Mouse (Mus musculus) C2C12 (cell line): Measurements from ENCODE around the gene Zp3r. TPM values are rescaled to one million over a fixed set of nuclear protein-coding genes. Genes with fewer than 3 reads are reported as not detected.

Experiments used
- H3K27me3 ChIP-seq: one replicate; pipeline ENCODE4 v1.6.1; 2011; ENCODE audit not compliant: control insufficient read depth, insufficient read depth, insufficient read length
- H3K36me3 ChIP-seq: one replicate; pipeline ENCODE4 v1.6.1; 2011; ENCODE audit not compliant: control insufficient read depth, insufficient read depth
- H3K4me3 ChIP-seq: one replicate; pipeline ENCODE4 v1.5.1; 2011; ENCODE audit warnings: mild to moderate bottlenecking, control low read depth; ENCODE audit not compliant: poor library complexity, insufficient read depth, severe bottlenecking
- H3K79me2 ChIP-seq: one replicate; pipeline ENCODE4 v1.6.1; 2011; ENCODE audit not compliant: control insufficient read depth, insufficient read depth
- H3K79me3 ChIP-seq: one replicate; pipeline ENCODE4 v1.6.1; 2011; ENCODE audit warnings: low read depth, control low read depth
- H3ac ChIP-seq: one replicate; pipeline ENCODE3; 2011; ENCODE audit warnings: low read depth; ENCODE audit not compliant: control insufficient read depth, insufficient read length
- CEBPB ChIP-seq: IDR thresholded peaks from one replicate; pipeline ENCODE4 v1.6.1; 2011; ENCODE audit warnings: low read depth, mild to moderate bottlenecking, control low read depth, moderate library complexity
- CTCF ChIP-seq: IDR thresholded peaks from one replicate; pipeline ENCODE4 v1.5.1; 2011; ENCODE audit not compliant: control insufficient read depth, insufficient read depth, insufficient read length
- FOSL1 ChIP-seq: IDR thresholded peaks from one replicate; pipeline ENCODE4 v1.8.0; 2011; ENCODE audit warnings: mild to moderate bottlenecking, low read length; ENCODE audit not compliant: poor library complexity, insufficient read depth, severe bottlenecking
- MAX ChIP-seq: IDR thresholded peaks from one replicate; pipeline ENCODE4 v1.6.1; 2011; ENCODE audit warnings: mild to moderate bottlenecking, control low read depth
- MYOD1 ChIP-seq: IDR thresholded peaks from one replicate; pipeline ENCODE4 v1.6.1; 2011; ENCODE audit warnings: low read depth; ENCODE audit not compliant: control insufficient read depth, insufficient read length
- MYOG ChIP-seq: IDR thresholded peaks from one replicate; pipeline ENCODE4 v1.6.1; 2011; ENCODE audit not compliant: control insufficient read depth, insufficient read length; ENCODE audit errors: extremely low read depth
- USF1 ChIP-seq: IDR thresholded peaks from one replicate; pipeline ENCODE4 v1.6.1; 2011; ENCODE audit warnings: low read depth, mild to moderate bottlenecking, control low read depth, moderate library complexity
- polyA plus RNA-seq: library from polyadenylated mRNA; unstranded; fragments of >200 nt; fragmentation: generic; extraction: Trizol; gene quantifications from one replicate; pipeline ENCODE4 v1.2.1, GENCODE M21; 2012; ENCODE audit warnings: missing spikeins

The Zp3r gene
- polyA plus RNA-seq, 1 experiment = not detected

DNA sequence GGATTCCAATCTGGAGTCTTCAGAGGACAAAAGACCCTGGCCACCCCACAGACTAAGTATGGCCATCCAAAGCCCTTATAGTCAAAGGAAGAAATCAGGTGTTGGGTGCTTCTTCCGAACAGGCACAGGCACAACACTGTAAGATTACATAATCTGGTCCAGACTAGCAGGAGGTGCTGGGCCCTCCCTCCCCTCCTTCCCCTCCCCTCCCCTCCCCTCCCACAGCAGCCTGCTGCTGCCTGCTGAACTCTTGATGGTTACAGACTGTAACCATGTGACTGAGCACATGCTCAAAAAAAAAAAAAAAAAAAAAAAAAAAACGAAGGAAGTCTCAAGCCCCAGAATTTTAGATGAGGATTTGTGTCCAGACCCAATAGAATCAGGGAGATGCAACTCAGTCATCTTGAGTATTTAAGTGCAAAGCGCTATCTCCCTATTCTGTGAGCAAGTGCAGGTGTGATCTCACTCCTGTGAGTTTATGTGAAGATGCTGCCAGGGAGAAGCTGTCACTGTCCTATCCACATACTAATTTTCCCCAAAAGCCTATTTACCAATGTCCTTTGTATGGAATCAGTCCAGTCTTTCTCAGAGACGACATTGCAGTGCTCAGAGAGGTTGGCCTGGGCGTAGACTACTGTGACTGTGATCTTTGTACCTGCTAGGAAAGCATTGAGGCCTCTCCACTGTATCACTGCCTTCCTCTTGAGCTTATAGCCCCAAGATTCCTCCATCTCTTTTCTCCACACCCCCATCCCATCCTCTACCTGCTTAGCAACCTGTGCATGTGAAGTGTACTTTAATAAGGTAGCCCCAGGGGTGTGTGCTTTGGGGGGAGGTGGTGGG is 77.8 kb downstream of the Zp3r start:
- TF ChIP-seq MYOG (no peak), FOSL1 (no peak), CEBPB (no peak), CTCF (no peak), MYOD1 (no peak), USF1 (no peak), MAX (no peak)
- Histone ChIP-seq H3ac (no peak overlapping the region), H3K79me3 (no peaks in the 10 kb centered on the region), H3K79me2 (no peaks in the 10 kb centered on the region), H3K4me3 (no peak overlapping the region), H3K27me3 (no peaks in the 10 kb centered on the region), H3K36me3 (no peaks in the 10 kb centered on the region)

- Histone ChIP-seq H3K79me2 (no peaks in the 10 kb centered on the region), H3K4me3 (no peak overlapping the region), H3K79me3 (no peaks in the 10 kb centered on the region), H3ac (no peak overlapping the region), H3K27me3 (no peaks in the 10 kb centered on the region), H3K36me3 (no peaks in the 10 kb centered on the region)
- no peak for TF ChIP-seq MAX
- no peak for TF ChIP-seq MYOD1
- TF ChIP-seq CEBPB = no peak
- no peak for TF ChIP-seq USF1
- no peak for TF ChIP-seq MYOG
- no peak for TF ChIP-seq CTCF
- TF ChIP-seq FOSL1 = no peak
Observed at GRCm38 (mm10) chr1:130550242-130551167, 78.9 kb downstream of the Zp3r start.

- Histone ChIP-seq H3K4me3 (no peak overlapping the region), H3K36me3 (no peaks in the 10 kb centered on the region), H3K79me3 (no peaks in the 10 kb centered on the region), H3ac (no peak overlapping the region), H3K79me2 (no peaks in the 10 kb centered on the region), H3K27me3 (no peaks in the 10 kb centered on the region)
- TF ChIP-seq MYOG = no peak
- TF ChIP-seq USF1 = no peak
- no peak for TF ChIP-seq CTCF
- TF ChIP-seq CEBPB = no peak
- TF ChIP-seq MYOD1 = no peak
- TF ChIP-seq MAX = no peak
- no peak for TF ChIP-seq FOSL1
Observed at GRCm38 (mm10) chr1:130549698-130550097, 79.7 kb downstream of the Zp3r start.

GRCm38 (mm10) chr1:130549160-130549559 is 80.3 kb downstream of the Zp3r start:
- Histone ChIP-seq H3K79me2 (no peaks in the 10 kb centered on the region), H3K4me3 (no peak overlapping the region)

GRCm38 (mm10) chr1:130547674-130548429 is 81.6 kb downstream of the Zp3r start:
- Histone ChIP-seq H3K27me3 (no peaks in the 10 kb centered on the region), H3K36me3 (no peaks in the 10 kb centered on the region), H3ac (no peak overlapping the region), H3K4me3 (no peak overlapping the region), H3K79me3 (no peaks in the 10 kb centered on the region), H3K79me2 (no peaks in the 10 kb centered on the region)
- no peak for TF ChIP-seq FOSL1
- no peak for TF ChIP-seq CEBPB
- TF ChIP-seq CTCF = peak; percentile 58

More at GRCm38 (mm10) chr1:130549160-130549559, 80.3 kb downstream of the Zp3r start:
- no peaks in the 10 kb centered on the region for H3K36me3 ChIP-seq
- H3K27me3 ChIP-seq = no peaks in the 10 kb centered on the region
- no peak overlapping the region for H3ac ChIP-seq
- TF ChIP-seq CEBPB = no peak
- TF ChIP-seq MYOD1 = no peak
- TF ChIP-seq MYOG = no peak
- no peak for TF ChIP-seq FOSL1
- TF ChIP-seq USF1 = no peak
- TF ChIP-seq CTCF = no peak
- TF ChIP-seq MAX = no peak
- H3K79me3 ChIP-seq = no peaks in the 10 kb centered on the region

Other genes starting within 250 kb of the Zp3r start
- gene Cd55b, start 206.6 kb downstream of the Zp3r start, polyA plus RNA-seq = not detected
- gene Cd55, start 166.9 kb downstream of the Zp3r start, polyA plus RNA-seq = 0.84 TPM
- gene C4bp, start 32.0 kb upstream of the Zp3r start, polyA plus RNA-seq = not detected
- gene Gm29427, start 86.2 kb upstream of the Zp3r start, polyA plus RNA-seq = not detected
- gene Yod1, start 87.7 kb upstream of the Zp3r start, polyA plus RNA-seq = 0.85 TPM
- gene Pfkfb2, start 99.6 kb upstream of the Zp3r start, polyA plus RNA-seq = 3.0 TPM
- gene AA986860, start 102.4 kb upstream of the Zp3r start, polyA plus RNA-seq = 0.88 TPM
- not detected for gene Fcamr, start 171.3 kb upstream of the Zp3r start, polyA plus RNA-seq
- gene Pigr, start 197.1 kb upstream of the Zp3r start, polyA plus RNA-seq = not detected
- not detected for gene Fcmr, start 236.0 kb upstream of the Zp3r start, polyA plus RNA-seq